Mouse (Mus musculus) CH12.LX (cell line): ENCODE measurements at regions not wholly inside any gene's neighbourhood (a gene's known extent, or its start where the extent isn't known, plus 50 kb on each side); places are given as distances from the start of the nearest gene placed in this dataset.
A peak's percentile ranks its signal among the peaks of the same experiment; 100 is the strongest.

Experiments used
- DNase-seq: peaks from one replicate; pipeline ENCODE4 v3.0.0-alpha.2; 2013; ENCODE audit errors: extremely low read depth
- H3K27ac ChIP-seq: 2 replicates; pipeline ENCODE4 v1.5.1; 2012; ENCODE audit warnings: low read depth, mild to moderate bottlenecking, control low read depth, moderate library complexity; ENCODE audit not compliant: insufficient read depth
- H3K27me3 ChIP-seq: replicated peaks from 2 replicates; pipeline ENCODE3; 2012; ENCODE audit warnings: inconsistent platforms
- H3K36me3 ChIP-seq, 2 experiments: replicated peaks in 1 of 2; 2 replicates each; pipeline versions ENCODE3 to v1.6.1; 2012; ENCODE audit warnings: inconsistent platforms in 1 of 2, low read length in 1 of 2, mild to moderate bottlenecking in 1 of 2, mixed read lengths in 1 of 2, moderate library complexity in 1 of 2; ENCODE audit not compliant: control insufficient read depth in 1 of 2, insufficient read depth in 1 of 2
- H3K4me1 ChIP-seq, 2 experiments: 2 replicates each; pipeline ENCODE4 v1.6.1; 2012; ENCODE audit warnings: inconsistent platforms in 1 of 2, moderate library complexity in 1 of 2; ENCODE audit not compliant: insufficient read depth in 2 of 2, control insufficient read depth in 1 of 2
- H3K4me2 ChIP-seq: 2 replicates; pipeline ENCODE4 v1.6.1; 2012; ENCODE audit warnings: low read depth, mild to moderate bottlenecking, control low read depth; ENCODE audit not compliant: poor library complexity, insufficient read depth, severe bottlenecking
- H3K4me3 ChIP-seq, 3 experiments: fragments of 150-350 bp in 1 of 3; sonication (generic) in 1 of 3; replicated peaks in 1 of 3; 2 replicates each; pipeline versions ENCODE3 to v1.5.1; 2011 to 2012; ENCODE audit warnings: low read depth in 2 of 3, low read length in 2 of 3, mild to moderate bottlenecking in 2 of 3, moderate library complexity in 2 of 3, control low read depth in 1 of 3, improper control_type of control experiment in 1 of 3, inconsistent platforms in 1 of 3, mixed read lengths in 1 of 3; ENCODE audit not compliant: poor library complexity in 1 of 3
- H3K79me2 ChIP-seq: replicated peaks from 2 replicates; pipeline ENCODE4 v1.6.1; 2012; ENCODE audit warnings: mild to moderate bottlenecking, moderate library complexity; ENCODE audit not compliant: control insufficient read depth, poor library complexity, insufficient read depth, severe bottlenecking; ENCODE audit errors: extremely low read depth
- H3K9ac ChIP-seq: 2 replicates; pipeline ENCODE4 v1.6.1; 2012; ENCODE audit warnings: low read depth, mild to moderate bottlenecking, control low read depth, moderate library complexity; ENCODE audit not compliant: insufficient read depth
- H3K9me3 ChIP-seq: replicated peaks from 2 replicates; pipeline ENCODE3; 2012; ENCODE audit warnings: low read length, inconsistent platforms, mixed read lengths
- CHD2 ChIP-seq: IDR thresholded peaks from 2 replicates; pipeline ENCODE4 v1.6.1; 2011; ENCODE audit warnings: low read length, improper control_type of control experiment
- E2F4 ChIP-seq: IDR thresholded peaks from 2 replicates; pipeline ENCODE4 v1.6.1; 2011; ENCODE audit warnings: low read depth, low read length, improper control_type of control experiment; ENCODE audit not compliant: insufficient replicate concordance
- GABPA ChIP-seq: IDR thresholded peaks from 2 replicates; pipeline ENCODE4 v1.6.1; 2012; ENCODE audit warnings: low read depth, low read length, improper control_type of control experiment, inconsistent platforms; ENCODE audit not compliant: insufficient replicate concordance
- HCFC1 ChIP-seq: IDR thresholded peaks from 2 replicates; pipeline ENCODE4 v1.6.1; 2012; ENCODE audit warnings: low read depth, mild to moderate bottlenecking, inconsistent platforms, low read length, improper control_type of control experiment
- IRF4 ChIP-seq: IDR thresholded peaks from 2 replicates; pipeline ENCODE4 v1.6.1; 2014; ENCODE audit warnings: low read depth, mild to moderate bottlenecking, inconsistent platforms, low read length, improper control_type of control experiment
- POLR2A ChIP-seq: IDR thresholded peaks from 2 replicates; pipeline ENCODE4 v1.6.1; 2011; ENCODE audit warnings: low read depth, mild to moderate bottlenecking, improper control_type of control experiment, low read length
- RAD21 ChIP-seq: IDR thresholded peaks from 2 replicates; pipeline ENCODE4 v1.6.1; 2011; ENCODE audit warnings: low read depth, mild to moderate bottlenecking, low read length, improper control_type of control experiment, moderate library complexity
- SMC3 ChIP-seq: IDR thresholded peaks from 2 replicates; pipeline ENCODE4 v1.6.1; 2011; ENCODE audit warnings: low read depth, low read length, improper control_type of control experiment
- USF2 ChIP-seq: conservative IDR thresholded peaks from 2 replicates; pipeline ENCODE4 v1.6.1; 2011; ENCODE audit warnings: low read depth, low read length, improper control_type of control experiment
- ZC3H11A ChIP-seq: IDR thresholded peaks from 2 replicates; pipeline ENCODE4 v1.6.1; 2012; ENCODE audit warnings: low read depth, mild to moderate bottlenecking, inconsistent platforms, low read length, improper control_type of control experiment
- ZKSCAN1 ChIP-seq: IDR thresholded peaks from 2 replicates; pipeline ENCODE4 v1.6.1; 2012; ENCODE audit warnings: low read depth, inconsistent platforms, low read length, improper control_type of control experiment, borderline replicate concordance
- ZMIZ1 ChIP-seq: IDR thresholded peaks from 2 replicates; pipeline ENCODE4 v1.6.1; 2012; ENCODE audit warnings: low read depth, mild to moderate bottlenecking, inconsistent platforms, low read length, improper control_type of control experiment
- dilution Hi-C: fragments of 300-500 bp; cut with MboI; formaldehyde crosslinking; loops from 2 replicates; pipeline ENCODE4 v1.14.3; 2020; ENCODE audit warnings: low sequenced_read_pairs; ENCODE audit not compliant: extremely low pct_unique_long_range_greater_than_20kb, extremely low pct_ligation_motif_present
- in situ Hi-C: fragments of 300-500 bp; cut with MboI; formaldehyde crosslinking; loops from 3 replicates; pipeline ENCODE4 v1.14.3; 2019; ENCODE audit warnings: low sequenced_read_pairs, low pct_ligation_motif_present, low pct_unique_long_range_greater_than_20kb, mixed read lengths

DNA sequence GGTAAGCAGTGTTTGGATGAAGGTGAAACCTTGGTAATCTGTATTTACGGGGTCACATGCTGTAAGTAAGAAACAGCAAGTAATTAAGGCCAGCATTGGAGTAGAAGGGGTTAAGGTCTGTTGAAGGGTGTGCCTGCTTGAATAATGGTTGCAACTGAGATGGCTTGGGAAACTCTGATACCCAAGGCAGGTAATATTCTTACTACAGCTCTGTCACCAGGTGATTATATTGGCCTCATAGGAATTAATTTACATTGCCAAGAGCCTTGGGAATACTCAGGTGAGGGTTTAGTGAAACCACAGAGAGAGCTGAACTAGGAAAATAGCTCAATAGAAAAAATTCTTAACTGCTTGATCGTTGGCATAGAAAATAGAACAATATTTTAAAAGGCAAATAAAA lies 73.8 kb upstream of the Lcorl start:
- Histone ChIP-seq H3K79me2 (no peaks in the 10 kb centered on the region), H3K36me3 (no peaks in the 10 kb centered on the region), H3K9me3 (no peaks in the 10 kb centered on the region), H3K27me3 (no peaks in the 10 kb centered on the region), H3K4me2 (no peak overlapping the region), H3K27ac (no peak overlapping the region), H3K4me3 (no peak overlapping the region), H3K4me1 (peaks cover 0 to 6% of the 10 kb centered on the region in 2 experiments; a peak in 2 of 4 replicates)
- dilution Hi-C loops, result no loop called here
- DNase-seq, result no peak
- no peak for TF ChIP-seq SMC3
- TF ChIP-seq IRF4, result no peak
- no peak for TF ChIP-seq CHD2
- TF ChIP-seq RAD21, result no peak
- TF ChIP-seq E2F4, result no peak
- no peak for TF ChIP-seq ZC3H11A
- no peak for TF ChIP-seq ZMIZ1
- TF ChIP-seq, all 38 proteins: peak for 0
- in situ Hi-C loops, result no loop called here
- H3K9ac ChIP-seq, result no peak overlapping the region

DNA sequence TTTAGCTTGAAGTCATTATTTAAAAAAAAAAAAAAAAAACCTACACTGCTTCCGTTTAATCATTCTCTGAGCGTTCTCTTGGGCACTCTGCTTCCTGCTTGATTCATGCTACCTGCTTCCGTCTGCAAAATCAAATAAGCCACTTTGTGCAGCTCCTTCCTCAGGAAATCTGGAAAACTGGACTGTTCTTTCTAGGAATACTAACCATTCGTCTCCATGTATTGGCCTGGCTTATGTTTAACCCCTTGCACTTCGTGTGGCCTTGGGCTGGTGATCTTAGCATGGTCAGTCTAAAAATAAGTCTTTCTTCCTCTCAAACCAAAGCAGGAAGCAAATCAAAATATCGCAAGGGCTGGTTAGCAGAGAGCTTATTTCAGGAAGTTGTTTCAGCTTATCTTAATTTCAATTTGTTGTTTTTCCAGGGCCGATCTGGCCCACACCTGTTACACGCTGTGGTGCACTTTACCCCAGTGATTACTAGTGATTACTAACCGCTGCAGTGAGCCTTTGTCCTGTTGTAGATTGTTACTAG lies 68.5 kb upstream of the Lcorl start:
- DNase-seq, result peak; percentile 7
- H3K4me2 ChIP-seq, result no peak overlapping the region
- dilution Hi-C loops, result no loop called here

DNA sequence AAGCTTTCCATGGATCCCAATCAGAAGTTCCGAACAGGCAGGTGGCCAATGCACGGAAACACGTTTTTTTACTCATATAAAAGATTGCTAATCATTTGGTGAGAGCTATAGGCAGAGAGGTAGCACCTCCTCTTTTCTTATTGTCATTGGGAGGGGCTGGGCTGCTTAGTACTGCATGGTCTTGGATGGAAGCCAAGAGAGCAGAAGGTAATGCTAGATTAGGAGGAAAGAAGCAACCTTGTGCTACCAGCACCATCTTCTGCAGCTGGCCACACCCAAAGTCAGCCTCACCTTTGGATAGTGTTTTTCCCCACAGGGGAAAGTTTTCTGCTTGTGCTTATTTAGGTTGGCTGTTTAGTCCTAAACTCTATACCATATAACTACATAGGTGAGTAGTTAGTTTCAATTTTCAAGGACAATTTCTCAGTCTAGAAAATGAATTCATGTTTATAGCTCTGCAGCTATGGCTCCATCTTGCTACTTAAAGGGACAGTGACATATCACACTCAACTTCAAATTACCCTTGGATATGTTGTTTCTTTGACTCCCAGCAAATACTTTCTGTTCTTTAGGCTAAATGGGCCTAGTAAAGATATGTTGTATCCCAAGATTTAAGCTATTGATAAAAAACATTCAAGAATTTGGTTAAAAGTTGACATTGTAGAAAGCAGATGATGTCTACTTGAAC lies 66.6 kb upstream of the Lcorl start:
- Histone ChIP-seq H3K4me2 (no peak overlapping the region), H3K36me3 (no peaks in the 10 kb centered on the region), H3K4me3 (no peak overlapping the region), H3K4me1 (peaks cover 6 to 13% of the 10 kb centered on the region in 2 experiments), H3K9ac (no peak overlapping the region), H3K9me3 (no peaks in the 10 kb centered on the region), H3K79me2 (no peaks in the 10 kb centered on the region), H3K27me3 (no peaks in the 10 kb centered on the region), H3K27ac (no peak overlapping the region)
- in situ Hi-C loops (no loop called here), dilution Hi-C loops (no loop called here)
- no peak for DNase-seq
- TF ChIP-seq USF2, result no peak
- no peak for TF ChIP-seq POLR2A
- TF ChIP-seq ZKSCAN1, result no peak

More for the DNA sequence above, 68.5 kb upstream of the Lcorl start:
- Histone ChIP-seq H3K9ac (no peak overlapping the region), H3K4me1 (peaks cover 6 to 13% of the 10 kb centered on the region in 2 experiments), H3K27ac (no peak overlapping the region), H3K4me3 (no peak overlapping the region), H3K36me3 (no peaks in the 10 kb centered on the region)
- in situ Hi-C loops, result no loop called here
- TF ChIP-seq ZC3H11A, result no peak
- TF ChIP-seq GABPA, result no peak
- no peak for TF ChIP-seq HCFC1
- no peak for TF ChIP-seq SMC3
- TF ChIP-seq, all 38 proteins: peak for 0
- Histone ChIP-seq H3K9me3 (no peaks in the 10 kb centered on the region), H3K27me3 (no peaks in the 10 kb centered on the region), H3K79me2 (no peaks in the 10 kb centered on the region)
